Mouse (Mus musculus) embryonic fibroblast, embryonic 13.5 days (primary cell): Measurements from ENCODE around the gene Slc9a3r1.

Experiments used
- CTCF ChIP-seq: IDR thresholded peaks from 2 replicates; pipeline ENCODE4 v1.5.1; 2011; ENCODE audit warnings: mild to moderate bottlenecking, control low read depth, low read length, moderate library complexity, borderline replicate concordance; ENCODE audit not compliant: insufficient read depth
- POLR2A ChIP-seq: IDR thresholded peaks from 2 replicates; pipeline ENCODE4 v1.6.1; 2011; ENCODE audit warnings: low read depth, mild to moderate bottlenecking, control low read depth, low read length, moderate library complexity

DNA sequence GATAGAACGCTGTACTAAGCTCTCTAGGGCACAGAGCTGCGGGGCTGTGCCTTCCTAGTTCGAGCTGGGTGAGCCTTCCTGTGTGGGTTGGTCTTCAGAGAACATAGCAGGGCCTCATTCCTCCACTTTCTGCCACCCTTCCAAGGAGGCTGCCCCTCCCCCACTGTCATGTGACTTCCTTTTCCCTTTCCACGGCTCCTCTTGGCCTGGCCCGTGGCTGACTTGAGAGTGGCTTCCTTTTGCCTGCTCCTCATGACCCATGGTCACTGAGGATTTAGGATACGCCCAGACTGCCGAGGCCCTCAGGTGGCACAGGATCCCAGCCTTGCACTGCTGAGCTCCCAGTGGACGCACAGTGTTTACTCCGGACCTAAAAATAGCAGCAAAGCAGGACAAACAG, 29.0 kb downstream of the Slc9a3r1 start:
- TF ChIP-seq CTCF = no peak
- no peak for TF ChIP-seq POLR2A
